Mouse (Mus musculus) lung, adult 10 weeks (tissue): ENCODE measurements around the gene Map2k1. TPM values are rescaled to one million over a fixed set of nuclear protein-coding genes. Genes with fewer than 3 reads are reported as not detected.

ENCODE experiments used
- polyA plus RNA-seq: library from polyadenylated mRNA; stranded (reverse); fragments of 350-450 nt; fragmentation: Illumina TruSeq; extraction: RNeasy Lipid Tissue Mini Kit (QIAGEN cat#74804); gene quantifications from one replicate; pipeline ENCODE4 v1.2.3, GENCODE M21; 2014; ENCODE audit warnings: low read depth, low replicate concordance; ENCODE audit not compliant: insufficient read depth

The Map2k1 gene
- 42.0 TPM for polyA plus RNA-seq

DNA sequence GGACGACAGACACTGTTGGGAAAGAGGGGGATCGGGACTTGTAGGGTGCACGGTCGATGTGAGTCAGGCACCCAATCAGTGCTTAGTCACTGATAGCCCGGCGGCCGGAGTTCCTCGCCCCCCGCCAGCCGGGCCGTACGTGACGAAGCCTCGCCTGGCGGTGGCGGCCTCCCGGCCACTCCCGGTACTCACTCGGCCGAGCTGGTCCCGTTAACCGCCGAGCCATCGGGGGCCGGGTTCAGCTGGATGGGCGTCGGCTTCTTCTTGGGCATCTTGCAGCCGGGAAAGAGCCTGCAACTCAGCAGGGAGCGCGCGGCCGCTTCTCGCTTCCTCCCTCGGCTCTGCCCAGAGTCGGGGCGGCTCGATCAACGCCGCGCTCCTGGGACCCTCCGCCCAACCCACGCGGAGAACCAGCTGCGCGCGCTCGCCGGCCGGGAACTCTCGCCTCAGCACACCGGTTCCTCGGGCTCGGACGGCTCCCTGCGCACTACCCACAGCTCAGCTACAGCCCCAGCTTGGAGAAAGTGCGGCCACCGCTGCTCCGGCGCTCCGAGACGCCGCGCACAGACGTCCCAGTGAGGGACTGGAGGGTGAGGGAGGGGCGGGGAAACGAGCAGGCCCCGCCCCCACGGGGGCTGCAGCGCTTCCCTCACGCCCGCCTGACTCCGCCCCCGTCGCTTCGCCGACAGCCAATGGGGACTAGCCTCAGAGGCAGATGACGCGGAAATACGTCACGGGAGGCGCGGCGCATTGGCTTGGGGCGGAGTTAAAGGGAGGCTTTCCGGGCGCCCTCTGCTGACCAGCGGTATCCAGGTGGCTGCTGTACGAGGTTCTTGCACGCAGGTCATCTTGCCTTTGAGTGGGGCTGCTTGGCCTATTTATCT lies at the start of gene Map2k1:
TSS of gene Map2k1 (minus strand) at position 611 of the 884 bp plus-strand sequence.

DNA sequence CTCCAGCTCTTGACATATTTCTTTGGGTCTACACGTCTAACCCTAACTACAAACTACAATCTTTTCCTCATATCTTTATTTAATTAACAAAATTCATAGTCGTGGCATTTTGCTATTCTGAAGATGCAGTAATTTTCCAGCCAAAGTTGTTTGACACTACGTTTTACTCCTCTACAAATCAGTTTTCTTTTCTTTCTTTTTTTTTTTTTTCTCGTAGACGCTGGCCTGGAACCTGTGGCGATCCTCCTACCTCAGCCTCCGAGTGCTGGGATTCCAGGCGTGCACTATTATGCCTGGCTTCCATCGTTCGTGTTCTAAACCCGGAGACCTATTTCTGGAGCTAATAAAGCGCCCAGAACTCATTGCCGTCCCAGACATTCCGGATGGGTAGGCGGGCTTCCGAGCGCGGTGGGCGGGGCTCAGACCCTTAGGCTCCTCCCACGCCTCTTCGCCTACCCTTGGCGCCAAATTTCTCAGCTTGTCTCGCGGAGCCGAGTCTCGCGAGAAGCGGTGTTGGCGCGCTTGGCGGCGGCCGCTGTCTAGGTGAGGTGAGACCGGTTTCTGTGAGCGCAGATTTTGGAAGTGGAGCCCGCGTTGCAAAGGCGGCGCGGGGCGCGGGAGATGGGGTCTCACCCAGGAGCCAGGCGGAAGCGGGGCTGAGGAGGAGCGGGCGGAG lies 27.8 kb upstream of the Map2k1 start, which contains the start of gene Tipin:
TSS of gene Tipin (plus strand) at position 477 of the 676 bp plus-strand sequence.

DNA sequence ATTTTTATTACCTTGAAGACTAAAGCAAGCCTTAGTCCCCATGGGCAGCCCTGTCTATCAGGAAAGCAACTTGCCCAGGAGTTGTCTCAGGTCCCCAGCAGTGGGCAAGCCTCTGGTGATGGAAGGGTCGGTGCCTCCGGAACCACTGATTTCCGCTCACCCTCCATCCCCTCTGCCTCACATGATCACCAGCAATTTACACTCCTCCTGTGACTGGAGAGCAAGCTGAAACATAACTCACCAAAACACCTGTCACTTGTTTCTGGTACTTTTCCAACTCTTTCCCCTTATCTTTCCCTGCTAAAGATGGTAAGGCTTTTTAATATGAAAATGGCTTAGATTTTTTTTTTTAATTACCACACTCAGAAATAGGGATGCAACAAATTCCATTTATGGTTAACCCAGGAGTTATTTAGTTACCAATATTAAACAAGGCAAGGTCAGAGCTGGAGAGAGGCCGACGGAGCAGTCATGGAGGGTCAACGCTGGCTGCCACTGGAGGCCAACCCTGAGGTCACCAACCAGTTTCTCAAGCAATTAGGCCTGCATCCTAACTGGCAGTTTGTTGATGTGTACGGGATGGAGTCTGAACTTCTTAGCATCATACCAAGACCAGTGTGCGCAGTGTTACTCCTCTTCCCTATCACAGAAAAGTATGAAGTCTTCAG lies 18.5 kb downstream of the Map2k1 start, which contains the start of gene Uchl4:
TSS of gene Uchl4 (plus strand) at position 434 of the 668 bp plus-strand sequence.

DNA sequence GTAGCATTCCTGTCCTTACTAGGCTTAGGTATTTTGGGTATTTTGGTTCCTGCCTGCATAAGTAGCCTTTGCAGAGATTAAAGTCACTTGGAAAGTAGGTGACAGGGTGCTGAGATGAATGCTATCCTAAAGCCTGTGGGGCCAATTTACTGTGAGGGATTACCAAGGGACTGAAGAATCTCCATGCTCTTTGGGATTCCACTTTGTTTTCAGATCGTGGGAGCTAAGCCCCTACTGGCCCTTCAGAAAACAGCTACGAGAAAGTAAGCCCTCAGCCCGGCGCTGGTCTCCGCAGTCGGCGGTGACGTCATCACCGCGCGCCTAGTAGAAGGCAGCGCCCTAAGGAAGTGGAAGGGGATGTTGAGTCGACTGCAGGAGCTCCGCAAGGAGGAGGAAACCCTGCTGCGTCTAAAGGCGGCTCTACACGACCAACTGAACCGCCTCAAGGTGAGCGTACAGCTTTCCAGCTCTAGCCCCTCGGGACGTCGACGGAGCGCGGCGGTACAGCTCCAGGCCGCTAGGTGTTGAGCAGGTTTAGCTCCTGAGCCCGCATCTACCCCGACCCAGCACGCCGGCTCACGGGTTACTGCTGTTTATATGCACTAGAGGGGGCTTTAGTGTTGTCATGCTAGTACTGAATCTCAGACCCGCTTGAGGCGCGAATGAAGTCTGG lies 74.3 kb downstream of the Map2k1 start, which contains the start of gene Snapc5:
TSS of gene Snapc5 (plus strand) at position 301 of the 673 bp plus-strand sequence.

DNA sequence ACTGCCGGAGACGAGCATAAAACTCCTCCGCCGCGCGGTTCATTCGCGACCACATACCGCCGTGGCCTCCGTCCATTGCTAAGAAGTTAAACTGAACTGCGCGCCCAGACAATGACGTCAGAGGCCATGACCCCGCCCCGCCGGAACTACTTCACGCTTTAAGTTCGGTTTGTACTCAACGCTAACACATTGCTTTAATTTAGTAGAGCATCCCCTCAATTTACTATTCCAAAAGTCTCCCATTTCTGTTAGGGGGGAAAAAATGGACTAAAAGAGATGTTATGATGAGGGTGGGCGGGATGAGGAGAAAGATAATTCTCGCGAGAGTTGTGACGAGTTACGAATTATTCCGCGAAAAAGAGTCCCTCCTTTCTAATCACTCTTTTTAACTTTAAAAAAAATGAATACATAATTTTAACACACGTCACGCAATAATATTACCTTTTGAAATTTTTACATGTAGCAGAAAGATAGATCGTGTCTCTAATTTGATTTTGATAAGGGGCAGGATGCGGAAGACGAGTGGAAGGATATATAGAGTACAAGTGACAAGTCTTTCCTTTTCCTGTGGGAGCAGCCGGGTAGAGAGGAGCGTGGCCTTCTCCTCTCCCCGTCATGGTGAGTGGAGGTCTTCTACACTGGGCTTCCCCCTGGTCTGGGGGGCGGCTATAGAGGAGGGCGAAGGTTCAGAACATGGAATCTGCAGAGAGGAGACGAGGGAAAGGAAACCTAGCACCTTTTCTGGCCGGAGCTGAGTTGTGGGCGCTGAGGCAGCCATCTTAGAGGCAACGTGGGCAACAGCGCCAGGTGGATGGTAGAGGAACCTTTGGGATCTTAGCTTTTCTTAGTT lies 80.4 kb downstream of the Map2k1 start, which contains the start of the genes Zwilch and Rpl4:
TSS of gene Zwilch (minus strand) at position 289 of the 850 bp plus-strand sequence.
TSS of gene Rpl4 (plus strand) at position 560 of the 850 bp plus-strand sequence.

Other genes starting within 250 kb of the Map2k1 start
- gene Smad6, start 231.6 kb downstream of the Map2k1 start, polyA plus RNA-seq, result 53.1 TPM
- 0.32 TPM for gene Lctl, start 136.5 kb downstream of the Map2k1 start, polyA plus RNA-seq
- 0.46 TPM for gene Zwilch, start 80.5 kb downstream of the Map2k1 start, polyA plus RNA-seq
- gene Rpl4, start 80.3 kb downstream of the Map2k1 start, polyA plus RNA-seq, result 757 TPM
- 42.6 TPM for gene Snapc5, start 74.4 kb downstream of the Map2k1 start, polyA plus RNA-seq
- gene Uchl4, start 18.4 kb downstream of the Map2k1 start, polyA plus RNA-seq, result 0.21 TPM
- 27.4 TPM for gene Tipin, start 27.9 kb upstream of the Map2k1 start, polyA plus RNA-seq
- 7.0 TPM for gene Dis3l, start 87.7 kb upstream of the Map2k1 start, polyA plus RNA-seq
- 0.12 TPM for gene Megf11, start 132.0 kb upstream of the Map2k1 start, polyA plus RNA-seq